Mouse (Mus musculus): ENCODE measurements around the gene Gm10309. TPM values are rescaled to one million over a fixed set of nuclear protein-coding genes. Genes with fewer than 3 reads are reported as not detected.

The Gm10309 gene
- not detected in 2 replicates for polyA plus RNA-seq (2012; rRNA removed)

DNA sequence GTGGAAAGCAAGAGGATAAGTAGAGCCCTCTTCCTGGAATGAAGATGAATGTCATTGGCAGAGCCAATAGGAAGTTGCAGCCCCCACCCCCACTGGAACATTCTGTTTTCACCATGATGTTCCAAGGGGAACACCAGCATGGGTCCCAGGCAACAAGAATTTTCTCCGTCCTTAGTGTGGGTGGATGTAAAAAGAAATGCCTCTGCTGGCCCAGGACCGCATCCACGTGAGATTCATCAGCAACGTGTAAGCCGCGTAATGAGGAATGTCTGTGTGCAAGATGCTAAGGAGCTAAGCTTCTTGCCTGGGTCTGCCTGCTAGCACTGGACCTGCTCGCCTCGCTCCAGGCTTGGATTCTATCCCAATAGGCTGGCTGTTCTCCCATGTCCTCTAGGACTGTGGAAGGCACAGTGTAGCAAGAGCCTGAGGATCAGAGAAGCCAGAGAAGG lies at the start of gene Gm10309:
Gm10309 (minus strand) TSS at position 50 of the 449 bp plus-strand sequence.

Other genes starting within 250 kb of the Gm10309 start
- gene Epas1, start 248.5 kb upstream of the Gm10309 start, polyA plus RNA-seq (2012; rRNA removed): 7.6 and 12.9 TPM in 2 replicates

Data from central nervous system, embryonic 11.5 days (tissue).